Mouse (Mus musculus) heart, embryonic 14.5 days (tissue): ENCODE measurements at regions not wholly inside any gene's neighbourhood (a gene's known extent, or its start where the extent isn't known, plus 50 kb on each side); places are given as distances from the start of the nearest gene placed in this dataset.
A peak's percentile ranks its signal among the peaks of the same experiment; 100 is the strongest.

ENCODE experiments used
- ATAC-seq: fragments of 200-750 bp; cut with Nextera tagmentation; 2 replicates; pipeline ENCODE4 v1.8.0; 2017; ENCODE audit warnings: low read depth, moderate TSS enrichment; ENCODE audit not compliant: insufficient number of reproducible peaks, insufficient read depth, low FRiP score
- H3K27ac ChIP-seq, 2 experiments: fragments of 200-500 bp in 1 of 2; fragments of 300-500 bp in 1 of 2; sonication (generic) in 1 of 2; replicated peaks in 1 of 2; 2 replicates each; pipeline ENCODE4 v1.5.1; 2012 to 2014; ENCODE audit warnings: low read depth in 2 of 2, low read length in 2 of 2, control low read depth in 1 of 2, mild to moderate bottlenecking in 1 of 2, mixed read lengths in 1 of 2; ENCODE audit not compliant: control insufficient read depth in 1 of 2, insufficient read depth in 1 of 2
- H3K27me3 ChIP-seq: fragments of 300-500 bp; sonication (generic); 2 replicates; pipeline ENCODE4 v1.6.1; 2014; ENCODE audit warnings: mild to moderate bottlenecking, low read length, control low read depth; ENCODE audit not compliant: control insufficient read depth, insufficient read depth
- H3K36me3 ChIP-seq: fragments of 300-500 bp; sonication (generic); 2 replicates; pipeline ENCODE4 v1.6.1; 2014; ENCODE audit warnings: mild to moderate bottlenecking, control low read depth, low read length, mixed read lengths; ENCODE audit not compliant: control insufficient read depth, insufficient read depth
- H3K4me1 ChIP-seq, 2 experiments: fragments of 200-500 bp in 1 of 2; fragments of 300-500 bp in 1 of 2; sonication (generic) in 1 of 2; 2 replicates each; pipeline ENCODE4 v1.6.1; 2012 to 2014; ENCODE audit warnings: low read length in 2 of 2, control low read depth in 1 of 2, mixed read lengths in 1 of 2; ENCODE audit not compliant: control insufficient read depth in 2 of 2, insufficient read depth in 2 of 2
- H3K4me2 ChIP-seq: fragments of 300-500 bp; sonication (generic); 2 replicates; pipeline ENCODE4 v1.6.1; 2014; ENCODE audit warnings: mild to moderate bottlenecking, low read length
- H3K4me3 ChIP-seq, 2 experiments: fragments of 200-500 bp in 1 of 2; fragments of 300-500 bp in 1 of 2; sonication (generic) in 1 of 2; 2 replicates each; pipeline ENCODE4 v1.5.1; 2012 to 2014; ENCODE audit warnings: low read length in 2 of 2, mild to moderate bottlenecking in 2 of 2, control low read depth in 1 of 2, low read depth in 1 of 2, moderate library complexity in 1 of 2; ENCODE audit not compliant: control insufficient read depth in 1 of 2, insufficient read depth in 1 of 2
- H3K9ac ChIP-seq: fragments of 300-500 bp; sonication (generic); 2 replicates; pipeline ENCODE4 v1.6.1; 2014; ENCODE audit warnings: mild to moderate bottlenecking, low read length
- H3K9me3 ChIP-seq: fragments of 300-500 bp; sonication (generic); 2 replicates; pipeline ENCODE4 v1.6.1; 2016; ENCODE audit warnings: low read length, control low read depth; ENCODE audit not compliant: control insufficient read depth
- WGBS: fragments of 180-500 bp; shearing (Covaris S2); extraction: QIAGEN DNeasy Blood & Tissue Kit; methylation state at CpG from one replicate; pipeline ENCODE4 v1.1.7; 2014; 5-methylcytosine and 5-hydroxymethylcytosine counted together

GRCm38 (mm10) chr12:80013904-80014597 lies 98.8 kb downstream of the Zfp36l1 start:
- Histone ChIP-seq H3K4me1 (peaks cover 33 to 46% of the 10 kb centered on the region in 2 experiments), H3K4me3 (no peak overlapping the region), H3K4me2 (0 out of 2 replicates have a peak overlapping the region, but pooled peaks have one; percentile 6), H3K9me3 (no peaks in the 10 kb centered on the region), H3K27me3 (no peaks in the 10 kb centered on the region), H3K36me3 (no peaks in the 10 kb centered on the region), H3K9ac (0 out of 2 replicates have a peak overlapping the region, but pooled peaks have one; percentile 28), H3K27ac (peak overlapping the region; percentile 46)
- WGBS: 40% methylated on average over 14 of the region's 14 CpGs
- no peak for ATAC-seq

- WGBS: 85% methylated on average over 6 of the region's 6 CpGs
- no peak overlapping the region for H3K4me2 ChIP-seq
- peaks cover 33 to 45% of the 10 kb centered on the region in 2 experiments for H3K4me1 ChIP-seq
Measured at GRCm38 (mm10) chr12:80013577-80013903, 99.3 kb downstream of the Zfp36l1 start.

GRCm38 (mm10) chr12:80011916-80012315 lies 100.9 kb downstream of the Zfp36l1 start:
- 0 out of 2 replicates have a peak, but pooled peaks have one; percentile 44 for ATAC-seq
- Histone ChIP-seq H3K9ac (no peak overlapping the region), H3K9me3 (no peaks in the 10 kb centered on the region), H3K4me3 (no peak overlapping the region), H3K27me3 (no peaks in the 10 kb centered on the region), H3K4me1 (peaks cover 26 to 34% of the 10 kb centered on the region in 2 experiments), H3K27ac (peak overlapping the region; percentile 73 to 78), H3K4me2 (peak overlapping the region; percentile 2; the same call in 1 of the 2 replicates), H3K36me3 (no peaks in the 10 kb centered on the region)
- 21% methylated on average over 6 of the region's 6 CpGs for WGBS

More at GRCm38 (mm10) chr12:80013577-80013903, 99.3 kb downstream of the Zfp36l1 start:
- Histone ChIP-seq H3K4me3 (no peak overlapping the region), H3K27ac (peak overlapping the region; percentile 6 to 46; a peak in 1 of 4 replicates), H3K27me3 (no peaks in the 10 kb centered on the region), H3K9me3 (no peaks in the 10 kb centered on the region), H3K36me3 (no peaks in the 10 kb centered on the region), H3K9ac (no peak overlapping the region)
- ATAC-seq: no peak

- Histone ChIP-seq H3K9me3 (no peaks in the 10 kb centered on the region), H3K4me3 (no peak overlapping the region), H3K9ac (no peak overlapping the region), H3K27me3 (no peaks in the 10 kb centered on the region), H3K27ac (0 out of 4 replicates have a peak overlapping the region, but pooled peaks of 1 of the 2 experiments have one; percentile 78), H3K4me2 (no peak overlapping the region), H3K4me1 (peaks cover 25 to 28% of the 10 kb centered on the region in 2 experiments), H3K36me3 (no peaks in the 10 kb centered on the region)
- no peak for ATAC-seq
- WGBS: 97% methylated on average over 1 of the region's 1 CpGs
Measured at GRCm38 (mm10) chr12:80010947-80011346, 101.9 kb downstream of the Zfp36l1 start.

GRCm38 (mm10) chr12:80010220-80010619 lies 102.6 kb downstream of the Zfp36l1 start:
- no peaks in the 10 kb centered on the region for H3K27me3 ChIP-seq
- WGBS: 74% methylated on average over 2 of the region's 2 CpGs
- no peak overlapping the region for H3K4me2 ChIP-seq
- H3K4me3 ChIP-seq: no peak overlapping the region
- H3K36me3 ChIP-seq: no peaks in the 10 kb centered on the region
- no peaks in the 10 kb centered on the region for H3K9me3 ChIP-seq
- ATAC-seq: no peak
- H3K4me1 ChIP-seq: peaks cover 25 to 31% of the 10 kb centered on the region in 2 experiments
- H3K9ac ChIP-seq: no peak overlapping the region
- no peak overlapping the region for H3K27ac ChIP-seq

GRCm38 (mm10) chr12:80007849-80008248 lies 105.0 kb downstream of the Zfp36l1 start:
- Histone ChIP-seq H3K4me1 (peaks cover 24 to 42% of the 10 kb centered on the region in 2 experiments), H3K36me3 (no peaks in the 10 kb centered on the region), H3K27me3 (no peaks in the 10 kb centered on the region), H3K9me3 (no peaks in the 10 kb centered on the region), H3K4me3 (no peak overlapping the region), H3K9ac (no peak overlapping the region), H3K4me2 (no peak overlapping the region), H3K27ac (no peak overlapping the region)
- 39% methylated on average over 7 of the region's 7 CpGs for WGBS
- no peak for ATAC-seq

- no peak overlapping the region for H3K9ac ChIP-seq
- no peaks in the 10 kb centered on the region for H3K36me3 ChIP-seq
- peaks cover 22 to 36% of the 10 kb centered on the region in 2 experiments for H3K4me1 ChIP-seq
- 87% methylated on average over 13 of the region's 13 CpGs for WGBS
- no peak overlapping the region for H3K4me3 ChIP-seq
- H3K9me3 ChIP-seq: no peaks in the 10 kb centered on the region
- H3K4me2 ChIP-seq: no peak overlapping the region
- H3K27ac ChIP-seq: peak overlapping the region; percentile 71 to 72
- ATAC-seq: no peak
- no peaks in the 10 kb centered on the region for H3K27me3 ChIP-seq
Measured at GRCm38 (mm10) chr12:80005227-80005919, 107.4 kb downstream of the Zfp36l1 start.
